Mouse (Mus musculus): Measurements from ENCODE around the gene Spata2l. TPM values are rescaled to one million over a fixed set of nuclear protein-coding genes. Genes with fewer than 3 reads are reported as not detected.
A peak's percentile ranks its signal among the peaks of the same experiment; 100 is the strongest.
"Not testable (repeated sequence)": the region's sequence is repeated elsewhere in the genome, so short reads cannot be mapped to it uniquely, and the experiment has no call there.

The Spata2l gene
- total RNA-seq, 4 experiments from 2014 or later: 54.3 to 61.9 (median 60.4) TPM

- DNase-seq (ENCODE audit: low spot score in 2 of 2): no peak
Measured at GRCm38 (mm10) chr8:123247748-123248147, 11.7 kb upstream of the Spata2l start.

GRCm38 (mm10) chr8:123245543-123245942, 9.5 kb upstream of the Spata2l start:
- no peak for DNase-seq (ENCODE audit: low spot score in 2 of 2)

GRCm38 (mm10) chr8:123244382-123244781, 8.3 kb upstream of the Spata2l start:
- DNase-seq (ENCODE audit: low spot score in 2 of 2): no peak

- DNase-seq (ENCODE audit: low spot score in 2 of 2): no peak
Measured at GRCm38 (mm10) chr8:123243053-123243452, 7.0 kb upstream of the Spata2l start.

GRCm38 (mm10) chr8:123242107-123242923, 6.3 kb upstream of the Spata2l start:
- no peak for DNase-seq (ENCODE audit: low spot score in 2 of 2)

- DNase-seq (ENCODE audit: low spot score in 2 of 2): no peak
Measured at GRCm38 (mm10) chr8:123239398-123239797, 3.4 kb upstream of the Spata2l start.

GRCm38 (mm10) chr8:123234918-123235519, 1.0 kb downstream of the Spata2l start:
- DNase-seq (ENCODE audit: low spot score in 2 of 2): peak; percentile 74 to 87

GRCm38 (mm10) chr8:123233760-123234159, 2.3 kb downstream of the Spata2l start:
- no peak for DNase-seq (ENCODE audit: low spot score in 2 of 2)

- DNase-seq (ENCODE audit: low spot score in 2 of 2): no peak
Measured at GRCm38 (mm10) chr8:123233300-123233699, 2.7 kb downstream of the Spata2l start.

- DNase-seq (ENCODE audit: low spot score in 2 of 2): peak in 1 of 2 experiments; percentile 55
Measured at GRCm38 (mm10) chr8:123232553-123232952, 3.5 kb downstream of the Spata2l start.

- no peak for DNase-seq (ENCODE audit: low spot score in 2 of 2)
Measured at GRCm38 (mm10) chr8:123231742-123232141, 4.3 kb downstream of the Spata2l start.

- not testable (repeated sequence) for DNase-seq (ENCODE audit: low spot score in 2 of 2)
Measured at GRCm38 (mm10) chr8:123230326-123230725, 5.7 kb downstream of the Spata2l start.

GRCm38 (mm10) chr8:123228416-123228815, 7.6 kb downstream of the Spata2l start:
- peak in 1 of 2 experiments; percentile 41 for DNase-seq (ENCODE audit: low spot score in 2 of 2)

GRCm38 (mm10) chr8:123224278-123225266, 11.5 kb downstream of the Spata2l start, which contains the start of gene Cdk10:
Gene Cdk10 (plus strand): TSS chr8:123224842.
- peak; percentile 89 to 95 for DNase-seq (ENCODE audit: low spot score in 2 of 2)

GRCm38 (mm10) chr8:123220917-123221316, 15.1 kb downstream of the Spata2l start:
- no peak for DNase-seq (ENCODE audit: low spot score in 2 of 2)

GRCm38 (mm10) chr8:123215430-123215829, 20.6 kb downstream of the Spata2l start:
- DNase-seq (ENCODE audit: low spot score in 2 of 2): no peak

- no peak for DNase-seq (ENCODE audit: low spot score in 2 of 2)
Measured at GRCm38 (mm10) chr8:123213118-123213772, 22.8 kb downstream of the Spata2l start.

GRCm38 (mm10) chr8:123212321-123213117, 23.5 kb downstream of the Spata2l start, which contains the start of the genes Chmp1a and Spata33:
Gene Chmp1a (minus strand): TSS chr8:123212763.
Gene Spata33 (plus strand): TSS chr8:123212832.
- DNase-seq (ENCODE audit: low spot score in 2 of 2): peak; percentile 72 to 87

GRCm38 (mm10) chr8:123211876-123212275, 24.2 kb downstream of the Spata2l start:
- no peak for DNase-seq (ENCODE audit: low spot score in 2 of 2)

- DNase-seq (ENCODE audit: low spot score in 2 of 2): no peak
Measured at GRCm38 (mm10) chr8:123203571-123203970, 32.5 kb downstream of the Spata2l start.

Data from left cerebral cortex, adult 8-10 months (tissue).